Mouse (Mus musculus): ENCODE measurements around the gene Pfkp.

The Pfkp gene

GRCm38 (mm10) chr13:6636520-6636919 lies 12.1 kb downstream of the Pfkp start:
- DNase-seq: no peak

GRCm38 (mm10) chr13:6635138-6636076 lies 13.2 kb downstream of the Pfkp start:
- DNase-seq: no peak

DNA sequence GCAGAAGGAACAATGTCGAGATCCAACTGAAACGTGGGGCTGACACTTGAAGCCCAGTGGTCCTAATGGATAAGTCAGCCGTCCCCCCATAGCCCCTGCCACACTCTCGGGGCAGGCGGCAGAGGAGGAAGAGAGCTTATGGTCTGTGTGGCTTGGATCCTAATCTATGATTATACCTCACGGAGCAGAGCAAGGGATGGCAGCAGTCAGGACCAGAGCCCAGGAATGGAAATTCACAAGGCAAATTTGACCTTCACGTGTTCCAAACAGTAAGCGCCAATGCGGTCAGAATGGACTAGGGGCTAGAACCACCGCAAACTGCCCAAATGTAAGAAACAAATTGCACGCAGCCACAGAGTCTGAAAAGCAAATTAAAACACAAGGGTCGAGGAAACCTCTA lies 14.5 kb downstream of the Pfkp start:
- no peak for DNase-seq

- DNase-seq: peak; percentile 41
These were observed 15.1 kb downstream of the Pfkp start for GRCm38 (mm10) chr13:6633524-6633923.

DNA sequence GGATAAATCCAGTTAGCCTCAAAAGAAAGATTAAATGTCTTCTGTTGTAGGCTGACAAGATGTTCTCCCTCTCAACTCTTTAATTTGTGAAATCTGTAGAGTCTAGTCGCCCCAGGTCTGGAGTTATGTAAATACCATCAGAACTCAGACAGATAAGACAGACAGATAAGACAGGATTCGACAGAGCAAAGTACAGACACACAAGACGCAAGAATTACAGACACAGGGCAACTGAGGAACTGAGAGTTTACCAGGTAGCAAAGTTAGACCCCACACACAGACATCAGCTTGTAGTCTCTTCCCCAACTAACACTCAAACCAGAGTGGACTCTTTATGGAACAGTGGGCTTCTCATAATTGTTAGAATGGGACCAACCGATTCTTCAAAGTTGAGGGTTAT lies 15.6 kb downstream of the Pfkp start:
- no peak for DNase-seq

- DNase-seq: no peak
These were observed 16.1 kb downstream of the Pfkp start for GRCm38 (mm10) chr13:6632513-6632912.

GRCm38 (mm10) chr13:6631772-6632510 lies 16.6 kb downstream of the Pfkp start:
- no peak for DNase-seq

- DNase-seq: no peak
These were observed 17.9 kb downstream of the Pfkp start for GRCm38 (mm10) chr13:6630660-6631059.

- DNase-seq: no peak
These were observed 18.6 kb downstream of the Pfkp start for GRCm38 (mm10) chr13:6629927-6630326.

DNA sequence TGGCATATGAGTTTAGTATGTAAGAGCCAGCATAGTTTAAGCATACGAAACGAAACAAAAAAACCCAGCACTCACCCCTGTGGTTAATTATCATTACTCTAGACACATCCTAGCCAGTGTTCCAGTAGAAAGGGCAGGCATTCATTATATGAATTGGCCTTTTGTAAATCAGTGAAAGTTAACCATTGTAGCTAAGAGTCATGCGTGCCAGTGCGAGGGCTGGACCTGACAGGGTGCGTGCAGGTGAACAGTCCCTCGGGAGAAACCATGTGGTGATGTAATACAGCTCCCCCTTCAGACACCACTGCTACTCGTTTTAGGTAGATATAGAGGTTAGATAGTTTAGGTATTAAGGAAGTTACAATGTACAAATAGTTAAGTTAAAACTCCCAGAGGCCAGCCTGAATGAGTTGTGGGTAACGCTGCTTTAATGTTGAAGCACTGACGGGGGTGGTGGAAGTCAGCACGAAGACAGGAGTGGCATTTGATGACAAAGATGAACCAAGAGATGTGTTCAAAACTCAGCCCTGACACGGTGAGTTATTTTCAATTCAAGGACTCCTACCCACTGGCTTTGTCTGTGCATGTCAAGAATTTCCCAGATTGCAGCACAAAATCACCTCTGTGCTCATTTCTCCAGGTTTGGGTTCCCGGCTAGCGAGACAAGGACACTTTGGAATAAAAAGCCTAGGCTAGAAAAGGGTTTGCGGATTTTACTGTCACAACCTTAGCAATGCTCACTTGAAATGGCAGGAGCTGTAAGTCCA lies 19.4 kb downstream of the Pfkp start:
- no peak for DNase-seq

DNA sequence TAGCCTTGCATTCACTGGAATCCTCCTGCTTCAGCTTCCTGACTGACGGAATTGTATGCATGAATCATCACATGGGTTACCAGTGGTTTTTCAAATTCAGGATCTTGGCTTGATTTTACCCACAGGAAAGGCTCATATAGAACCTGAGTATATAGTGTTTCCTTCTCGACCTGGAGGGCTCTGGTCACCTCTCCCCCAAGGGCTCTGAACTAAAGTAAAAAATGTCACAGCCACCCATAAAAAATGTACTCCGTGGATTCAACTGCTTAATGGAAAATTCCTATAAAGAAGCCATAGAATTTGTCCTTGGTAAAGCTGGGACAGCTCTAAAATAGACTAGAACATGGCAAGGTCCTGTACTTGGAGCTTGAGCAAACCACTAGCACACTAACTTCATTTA lies 20.3 kb downstream of the Pfkp start:
- DNase-seq: no peak

- DNase-seq: no peak
These were observed 21.2 kb downstream of the Pfkp start for GRCm38 (mm10) chr13:6627352-6627751.

- DNase-seq: no peak
These were observed 22.0 kb downstream of the Pfkp start for GRCm38 (mm10) chr13:6626508-6627114.

GRCm38 (mm10) chr13:6625942-6626341 lies 22.6 kb downstream of the Pfkp start:
- DNase-seq: no peak

DNA sequence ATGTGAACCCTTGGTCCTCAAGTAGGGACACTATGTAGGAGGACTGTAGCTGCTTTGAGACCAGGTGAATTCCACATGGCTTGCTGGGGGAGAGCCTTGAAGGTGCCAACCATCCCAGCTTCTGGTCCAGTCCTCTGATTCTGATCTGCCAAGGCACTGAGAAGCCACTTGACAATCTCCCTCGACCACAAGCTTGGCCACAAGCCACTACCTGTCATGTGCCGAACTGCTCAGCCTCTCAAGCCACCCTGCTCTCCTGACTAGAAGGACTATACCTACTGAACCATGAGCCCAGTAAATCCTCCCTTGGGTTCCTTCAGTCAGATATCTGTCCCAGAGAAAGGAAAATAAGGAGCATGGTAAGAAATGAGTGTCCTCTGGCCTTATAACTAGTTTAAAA lies 24.0 kb downstream of the Pfkp start:
- DNase-seq: no peak

DNA sequence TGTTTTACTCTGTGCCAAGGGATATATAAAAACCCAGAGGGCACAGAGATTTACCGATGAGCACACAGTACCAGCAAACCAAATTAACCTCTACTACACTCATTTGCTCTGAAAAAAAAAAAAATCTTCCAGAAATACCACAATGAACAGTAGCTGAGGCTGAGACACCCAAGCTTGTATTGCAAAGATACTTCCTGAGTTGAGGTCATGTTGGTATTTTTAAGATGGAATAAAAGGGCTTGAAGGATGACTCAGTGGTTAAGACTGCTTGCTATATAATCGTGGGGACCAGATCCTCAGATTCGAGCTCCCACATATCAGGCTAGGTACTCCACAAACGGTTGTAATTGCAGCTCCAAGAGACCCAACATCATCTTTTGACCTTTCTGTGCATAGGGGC lies 24.5 kb downstream of the Pfkp start:
- DNase-seq: no peak

DNA sequence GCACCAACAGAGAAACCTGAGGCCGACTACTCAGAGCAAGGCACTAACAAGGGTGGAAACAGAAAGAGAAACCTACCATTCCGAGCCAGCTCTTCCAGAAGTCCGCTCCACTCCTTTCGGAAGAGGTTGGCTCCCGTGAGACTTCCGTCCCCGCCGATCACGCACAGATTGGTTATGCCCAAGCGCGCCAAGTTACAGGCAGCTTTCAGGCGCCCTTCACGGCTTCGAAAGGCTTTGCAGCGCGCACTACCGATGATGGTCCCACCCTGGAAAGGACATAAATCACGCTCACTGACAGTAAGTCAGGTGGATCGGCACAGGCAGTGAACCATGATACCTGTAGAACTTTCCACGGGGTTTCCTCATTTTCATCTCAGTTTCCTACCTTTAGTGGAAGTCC lies 26.7 kb downstream of the Pfkp start:
- no peak for DNase-seq

GRCm38 (mm10) chr13:6620250-6620649 lies 28.3 kb downstream of the Pfkp start:
- DNase-seq: no peak

- no peak for DNase-seq
These were observed 29.9 kb downstream of the Pfkp start for GRCm38 (mm10) chr13:6618711-6619110.

- no peak for DNase-seq
These were observed 34.7 kb downstream of the Pfkp start for GRCm38 (mm10) chr13:6613690-6614445.

GRCm38 (mm10) chr13:6602786-6603409 lies 45.7 kb downstream of the Pfkp start:
- DNase-seq: no peak

- no peak for DNase-seq
These were observed 46.9 kb downstream of the Pfkp start for GRCm38 (mm10) chr13:6601676-6602075.

Measured in right cerebral cortex, postnatal 4 days (tissue).